Mouse (Mus musculus): ENCODE results near the gene Srsf2. TPM values are rescaled to one million over a fixed set of nuclear protein-coding genes. Genes with fewer than 3 reads are reported as not detected.
A peak's percentile ranks its signal among the peaks of the same experiment; 100 is the strongest.
"Not testable (repeated sequence)": the region's sequence is repeated elsewhere in the genome, so short reads cannot be mapped to it uniquely, and the experiment has no call there.

Gene Srsf2
- polyA plus RNA-seq, 1 experiment from 2014 or later = 830 TPM

DNA sequence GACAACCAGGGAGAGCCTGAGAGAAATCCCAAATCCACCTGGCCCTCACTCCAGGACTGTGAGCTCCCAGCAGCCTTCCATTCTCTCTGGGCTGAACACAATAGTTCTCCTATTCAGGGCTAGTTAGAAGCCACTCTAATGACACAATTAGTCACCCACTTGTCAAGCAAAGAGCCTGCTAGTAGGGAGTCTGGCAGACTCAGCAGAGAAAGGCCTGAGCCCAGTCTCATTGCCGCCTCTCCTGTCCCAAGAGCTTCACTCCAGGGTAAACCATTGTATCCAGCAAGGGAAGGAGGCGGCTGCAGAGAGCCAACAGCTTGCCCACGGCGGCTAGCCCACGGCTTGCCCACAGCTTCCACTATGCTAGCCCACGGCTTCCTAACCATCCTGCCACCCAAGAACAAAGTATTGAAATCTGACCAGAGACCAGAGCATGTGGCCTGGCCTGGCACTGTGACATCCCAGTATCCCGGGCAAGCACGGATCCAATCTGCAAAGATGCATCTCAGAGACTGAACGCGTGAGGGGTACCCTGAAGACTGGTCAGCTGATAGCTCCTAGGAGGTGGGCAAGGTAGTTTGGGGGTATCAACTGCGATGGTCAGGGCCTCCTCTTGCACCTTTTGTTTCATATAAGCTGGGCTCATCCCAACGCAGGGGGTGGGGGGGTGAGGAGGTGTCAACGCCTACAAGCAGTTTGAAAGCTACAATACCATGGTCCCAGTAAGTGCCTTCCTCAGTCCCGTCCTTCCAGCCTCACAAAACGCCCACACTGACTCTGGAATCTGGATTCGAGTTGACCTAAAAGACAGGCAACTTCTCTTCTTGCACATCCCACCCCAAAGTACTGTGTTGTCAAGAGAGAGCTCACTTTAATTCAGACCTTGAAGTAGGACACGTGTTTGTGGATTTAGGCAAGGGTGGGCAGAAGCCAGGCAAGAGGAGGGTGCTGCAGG lies 26.1 kb downstream of the Srsf2 start:
- peak overlapping the region; percentile 87 for H3K9ac ChIP-seq
- peaks cover 37% of the 10 kb centered on the region for H3K4me1 ChIP-seq

GRCm38 (mm10) chr11:116825230-116825629 lies 27.7 kb downstream of the Srsf2 start:
- whole genome bisulfite sequencing = 68% methylated on average over 5 of the region's 5 CpGs

More for the DNA sequence above, 26.1 kb downstream of the Srsf2 start:
- ATAC-seq (ENCODE audit: insufficient number of reproducible peaks, insufficient read depth, low FRiP score, low TSS enrichment, low read depth) = no peak
- Histone ChIP-seq H3K27ac (no peak overlapping the region), H3K36me3 (peaks cover 7% of the 10 kb centered on the region), H3K27me3 (no peaks in the 10 kb centered on the region), H3K4me3 (peak overlapping the region; percentile 73), H3K9me3 (no peaks in the 10 kb centered on the region), H3K4me2 (peak overlapping the region; percentile 89)
- 31% methylated on average over 17 of the region's 17 CpGs for WGBS

GRCm38 (mm10) chr11:116823885-116824284 lies 29.0 kb downstream of the Srsf2 start:
- not testable (repeated sequence) for H3K36me3 ChIP-seq; H3K27ac ChIP-seq; H3K9ac ChIP-seq; H3K9me3 ChIP-seq; ATAC-seq (ENCODE audit: insufficient number of reproducible peaks, insufficient read depth, low FRiP score, low TSS enrichment, low read depth); H3K27me3 ChIP-seq; H3K4me3 ChIP-seq; H3K4me2 ChIP-seq
- 94% methylated on average over 10 of the region's 10 CpGs for WGBS
- peaks cover 52% of the 10 kb centered on the region for H3K4me1 ChIP-seq

More at GRCm38 (mm10) chr11:116825230-116825629, 27.7 kb downstream of the Srsf2 start:
- Histone ChIP-seq H3K36me3 (no peaks in the 10 kb centered on the region), H3K4me1 (peaks cover 51% of the 10 kb centered on the region), H3K27ac (no peak overlapping the region), H3K4me2 (no peak overlapping the region; the same call in 1 of the 2 replicates), H3K9me3 (no peaks in the 10 kb centered on the region), H3K27me3 (no peaks in the 10 kb centered on the region), H3K9ac (0 out of 2 replicates have a peak overlapping the region, but pooled peaks have one; percentile 6), H3K4me3 (no peak overlapping the region)
- no peak for ATAC-seq (ENCODE audit: insufficient number of reproducible peaks, insufficient read depth, low FRiP score, low TSS enrichment, low read depth)

DNA sequence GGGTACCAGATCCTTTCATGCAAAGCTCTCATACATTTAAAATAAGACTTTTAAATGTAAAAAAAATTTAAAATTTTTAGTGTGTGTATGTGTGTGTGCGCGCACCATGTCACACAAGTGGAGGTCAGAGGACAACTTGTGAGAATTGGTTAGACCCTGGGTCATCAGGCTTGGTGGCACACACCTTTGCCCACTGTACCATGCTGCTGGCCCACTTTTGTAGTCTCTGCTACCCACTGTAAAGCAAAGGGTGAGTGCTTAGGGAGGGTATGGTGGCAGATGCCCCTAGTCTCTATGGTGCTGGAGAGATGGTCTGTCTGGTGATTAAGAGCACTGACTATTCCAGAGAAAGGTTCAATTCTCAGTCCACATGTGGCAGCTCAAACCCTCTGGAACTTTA lies 29.6 kb downstream of the Srsf2 start:
- H3K4me3 ChIP-seq = no peak overlapping the region
- no peaks in the 10 kb centered on the region for H3K36me3 ChIP-seq
- H3K4me1 ChIP-seq = peaks cover 46% of the 10 kb centered on the region
- 98% methylated on average over 2 of the region's 2 CpGs for WGBS
- no peak overlapping the region for H3K9ac ChIP-seq
- no peaks in the 10 kb centered on the region for H3K9me3 ChIP-seq
- no peak overlapping the region for H3K4me2 ChIP-seq
- H3K27ac ChIP-seq = no peak overlapping the region
- H3K27me3 ChIP-seq = no peaks in the 10 kb centered on the region
- ATAC-seq (ENCODE audit: insufficient number of reproducible peaks, insufficient read depth, low FRiP score, low TSS enrichment, low read depth) = no peak

DNA sequence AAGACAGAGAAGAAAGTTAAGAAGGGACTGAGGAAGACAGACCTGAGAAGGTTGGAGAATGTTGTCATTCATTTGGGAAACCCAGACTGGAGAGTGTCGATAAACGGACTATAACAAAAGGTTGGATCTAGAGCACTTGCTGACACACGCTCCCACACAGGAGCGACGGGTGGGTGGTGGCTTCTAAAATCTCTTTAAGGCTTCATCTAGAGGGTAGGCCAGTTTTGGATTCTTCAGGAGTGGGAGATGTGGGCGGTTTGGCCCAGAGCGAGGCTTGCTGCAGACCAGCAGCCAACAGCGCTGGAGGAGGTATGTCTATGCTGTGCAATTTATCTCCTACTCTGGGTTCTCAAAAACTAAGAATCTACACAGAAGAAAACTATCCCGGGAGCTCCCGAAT lies 30.3 kb downstream of the Srsf2 start:
- Histone ChIP-seq H3K4me1 (peaks cover 43% of the 10 kb centered on the region), H3K27me3 (no peaks in the 10 kb centered on the region), H3K9ac (0 out of 2 replicates have a peak overlapping the region, but pooled peaks have one; percentile 32), H3K9me3 (no peaks in the 10 kb centered on the region), H3K36me3 (no peaks in the 10 kb centered on the region), H3K4me3 (no peak overlapping the region), H3K4me2 (no peak overlapping the region), H3K27ac (no peak overlapping the region)
- no peak for ATAC-seq (ENCODE audit: insufficient number of reproducible peaks, insufficient read depth, low FRiP score, low TSS enrichment, low read depth)
- WGBS = 91% methylated on average over 10 of the region's 10 CpGs

GRCm38 (mm10) chr11:116822215-116822614 lies 30.7 kb downstream of the Srsf2 start:
- Histone ChIP-seq H3K36me3 (no peaks in the 10 kb centered on the region), H3K27me3 (no peaks in the 10 kb centered on the region), H3K4me3 (no peak overlapping the region), H3K27ac (no peak overlapping the region), H3K4me1 (peaks cover 43% of the 10 kb centered on the region), H3K9me3 (no peaks in the 10 kb centered on the region), H3K9ac (0 out of 2 replicates have a peak overlapping the region, but pooled peaks have one; percentile 32), H3K4me2 (no peak overlapping the region)
- ATAC-seq (ENCODE audit: insufficient number of reproducible peaks, insufficient read depth, low FRiP score, low TSS enrichment, low read depth) = no peak
- WGBS = 68% methylated on average over 10 of the region's 10 CpGs

DNA sequence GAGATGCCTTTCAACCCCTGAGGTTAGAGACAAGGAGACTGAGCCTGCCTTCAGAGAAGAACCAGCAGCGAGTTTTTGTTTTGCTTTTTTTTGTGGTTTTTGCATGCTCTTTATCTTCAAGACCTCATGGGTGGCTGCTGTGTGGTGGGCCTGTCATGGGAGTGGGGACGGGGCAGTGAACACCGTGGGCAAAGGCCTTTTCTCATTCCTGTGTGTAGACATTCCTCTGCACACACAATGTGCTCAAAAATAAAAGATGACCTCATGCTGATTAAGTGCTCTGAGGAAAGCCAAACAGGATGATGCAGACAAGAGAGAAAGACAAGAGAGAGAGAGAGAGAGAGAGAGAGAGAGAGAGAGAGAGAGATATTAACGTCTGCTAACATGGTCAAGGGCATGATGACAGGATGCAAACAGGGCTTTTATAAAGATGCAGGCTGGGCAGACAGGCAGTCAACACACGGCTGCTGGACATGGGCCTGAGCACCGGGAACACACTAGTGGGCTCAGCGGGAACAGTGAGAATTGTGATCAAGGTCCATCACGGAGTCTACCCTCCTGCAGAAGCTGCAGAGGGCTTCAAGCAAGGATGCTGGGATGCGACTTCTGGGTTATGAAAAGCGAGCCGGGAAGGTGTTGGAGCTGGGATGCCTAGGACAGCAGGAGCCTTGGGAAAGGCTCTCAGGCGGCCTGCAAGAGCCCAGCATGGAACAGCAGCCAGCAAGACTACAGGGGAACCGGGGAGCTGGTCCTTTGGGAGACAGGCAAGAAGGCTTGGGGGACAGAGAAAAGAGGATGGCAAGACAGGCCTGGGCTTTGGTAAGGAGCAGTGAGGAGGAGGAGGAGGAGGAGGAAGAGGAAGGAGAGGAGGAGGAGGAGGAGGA lies 31.6 kb downstream of the Srsf2 start:
- Histone ChIP-seq H3K4me3 (no peak overlapping the region), H3K27me3 (no peaks in the 10 kb centered on the region), H3K27ac (no peak overlapping the region), H3K4me2 (no peak overlapping the region), H3K9ac (no peak overlapping the region), H3K9me3 (no peaks in the 10 kb centered on the region), H3K36me3 (no peaks in the 10 kb centered on the region), H3K4me1 (peaks cover 39% of the 10 kb centered on the region)
- 74% methylated on average over 13 of the region's 13 CpGs for whole genome bisulfite sequencing
- ATAC-seq (ENCODE audit: insufficient number of reproducible peaks, insufficient read depth, low FRiP score, low TSS enrichment, low read depth) = no peak

DNA sequence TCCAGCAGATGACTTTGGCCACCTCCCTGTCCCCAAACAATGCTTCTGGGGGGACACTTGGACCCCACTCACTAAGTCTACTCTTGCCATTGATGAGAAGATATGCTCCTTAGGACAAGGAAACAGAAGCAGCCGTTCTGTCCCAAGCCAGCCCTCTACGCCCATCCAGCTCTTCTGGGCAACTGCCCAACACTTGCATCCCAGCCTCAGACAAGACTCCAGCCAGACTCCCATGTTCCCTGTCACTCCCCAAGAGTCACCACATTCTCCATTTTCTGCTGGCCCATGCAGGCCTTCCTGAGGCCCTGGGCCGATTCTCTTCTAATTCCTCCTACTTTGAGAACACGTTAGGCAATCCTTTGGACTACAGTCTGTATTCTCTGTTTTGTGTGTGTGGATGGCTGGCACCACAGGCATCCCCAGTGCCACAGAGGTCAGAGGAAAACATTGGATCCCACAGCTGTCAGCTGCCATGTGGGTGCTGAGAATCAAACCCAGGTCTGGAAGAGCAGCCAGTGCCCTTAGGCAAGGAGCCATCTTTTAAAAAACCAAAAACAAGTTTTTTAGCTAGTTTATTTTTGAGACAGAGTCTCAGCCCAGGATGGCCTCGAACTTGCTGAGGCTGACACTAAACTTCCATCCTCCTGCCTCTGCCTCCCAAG lies 32.8 kb downstream of the Srsf2 start:
- H3K27ac ChIP-seq = no peak overlapping the region
- ATAC-seq (ENCODE audit: insufficient number of reproducible peaks, insufficient read depth, low FRiP score, low TSS enrichment, low read depth) = no peak
- peaks cover 42% of the 10 kb centered on the region for H3K4me1 ChIP-seq
- 90% methylated on average over 5 of the region's 5 CpGs for WGBS
- no peaks in the 10 kb centered on the region for H3K27me3 ChIP-seq
- H3K9ac ChIP-seq = 0 out of 2 replicates have a peak overlapping the region, but pooled peaks have one; percentile 40
- no peaks in the 10 kb centered on the region for H3K36me3 ChIP-seq
- H3K9me3 ChIP-seq = no peaks in the 10 kb centered on the region
- H3K4me3 ChIP-seq = no peak overlapping the region
- no peak overlapping the region for H3K4me2 ChIP-seq

DNA sequence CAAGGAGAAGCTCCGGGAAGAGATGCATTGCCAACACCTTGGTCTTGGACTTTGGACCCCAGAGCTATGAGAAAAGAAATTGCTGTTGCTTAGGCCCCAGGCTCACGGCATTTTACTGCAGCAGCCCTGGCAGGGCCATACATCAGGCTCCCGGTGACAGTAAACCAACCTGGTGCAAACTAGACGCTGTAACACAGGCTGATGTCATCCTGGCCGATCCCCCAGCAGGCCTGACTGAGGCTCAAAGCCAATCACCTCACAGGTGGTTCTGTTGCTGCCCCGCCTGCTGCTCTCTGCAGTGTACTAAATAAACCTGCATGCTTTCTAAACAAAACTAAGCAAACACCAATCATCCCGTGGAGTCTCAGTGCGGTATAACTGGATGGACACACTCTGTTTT lies 34.2 kb downstream of the Srsf2 start:
- Histone ChIP-seq H3K9ac (no peak overlapping the region), H3K27ac (0 out of 2 replicates have a peak overlapping the region, but pooled peaks have one; percentile 13), H3K9me3 (no peaks in the 10 kb centered on the region), H3K36me3 (no peaks in the 10 kb centered on the region), H3K4me1 (peaks cover 55% of the 10 kb centered on the region), H3K4me2 (no peak overlapping the region), H3K27me3 (no peaks in the 10 kb centered on the region), H3K4me3 (no peak overlapping the region)
- ATAC-seq (ENCODE audit: insufficient number of reproducible peaks, insufficient read depth, low FRiP score, low TSS enrichment, low read depth) = no peak
- 64% methylated on average over 8 of the region's 8 CpGs for WGBS

DNA sequence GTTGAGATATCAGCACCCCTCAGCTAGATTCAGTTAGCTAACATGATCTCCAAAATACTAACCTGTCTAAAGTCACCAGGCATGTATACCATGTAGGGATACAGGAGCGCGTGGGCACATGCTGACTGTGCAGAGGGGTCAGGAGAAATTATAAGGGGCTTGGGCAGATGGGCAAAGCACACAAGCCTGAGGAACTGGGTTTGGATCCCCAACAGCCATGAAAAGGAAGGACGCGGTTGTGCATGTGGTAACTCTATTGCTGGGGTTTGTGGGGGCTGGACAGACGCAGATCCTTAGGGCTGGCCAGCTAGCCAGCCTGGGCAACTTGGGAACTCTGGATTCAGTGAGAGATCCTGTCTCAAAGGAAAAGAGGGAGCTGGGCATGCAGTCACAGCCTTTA lies 35.3 kb downstream of the Srsf2 start:
- peaks cover 65% of the 10 kb centered on the region for H3K4me1 ChIP-seq
- H3K36me3 ChIP-seq = no peaks in the 10 kb centered on the region
- H3K9ac ChIP-seq = no peak overlapping the region
- ATAC-seq (ENCODE audit: insufficient number of reproducible peaks, insufficient read depth, low FRiP score, low TSS enrichment, low read depth) = no peak
- no peaks in the 10 kb centered on the region for H3K27me3 ChIP-seq
- 92% methylated on average over 5 of the region's 5 CpGs for WGBS
- H3K9me3 ChIP-seq = no peaks in the 10 kb centered on the region
- H3K27ac ChIP-seq = no peak overlapping the region
- H3K4me2 ChIP-seq = no peak overlapping the region
- no peak overlapping the region for H3K4me3 ChIP-seq

GRCm38 (mm10) chr11:116816769-116817168 lies 36.1 kb downstream of the Srsf2 start:
- Histone ChIP-seq H3K9ac (no peak overlapping the region), H3K27me3 (no peaks in the 10 kb centered on the region), H3K27ac (no peak overlapping the region), H3K36me3 (no peaks in the 10 kb centered on the region), H3K4me2 (no peak overlapping the region), H3K4me1 (peaks cover 68% of the 10 kb centered on the region), H3K4me3 (no peak overlapping the region), H3K9me3 (no peaks in the 10 kb centered on the region)
- WGBS = 64% methylated on average over 5 of the region's 5 CpGs
- ATAC-seq (ENCODE audit: insufficient number of reproducible peaks, insufficient read depth, low FRiP score, low TSS enrichment, low read depth) = no peak

All from embryonic facial prominence, embryonic 13.5 days (tissue).